Mouse (Mus musculus): ENCODE results near the gene Zfp385c.

The Zfp385c gene

GRCm38 (mm10) chr11:100628056-100628455 lies 64.2 kb downstream of the Zfp385c start:
- 86% methylated on average over 5 of the region's 5 CpGs for WGBS

GRCm38 (mm10) chr11:100626701-100627195 lies 65.5 kb downstream of the Zfp385c start:
- 29% methylated on average over 9 of the region's 9 CpGs for WGBS

GRCm38 (mm10) chr11:100625754-100626700 lies 66.2 kb downstream of the Zfp385c start:
- WGBS, result 92% methylated on average over 23 of the region's 23 CpGs

- 47% methylated on average over 5 of the region's 5 CpGs for WGBS
These were observed 68.4 kb downstream of the Zfp385c start for GRCm38 (mm10) chr11:100623867-100624266.

GRCm38 (mm10) chr11:100622714-100623113 lies 69.5 kb downstream of the Zfp385c start:
- WGBS, result under 1% methylated on average over 24 of the region's 24 CpGs

- 3% methylated on average over 11 of the region's 11 CpGs for WGBS
These were observed 72.3 kb downstream of the Zfp385c start, which contains the start of gene Dnajc7 for GRCm38 (mm10) chr11:100619982-100620381. TSS of gene Dnajc7 (minus strand) at chr11:100620168.

GRCm38 (mm10) chr11:100619485-100619975 lies 72.7 kb downstream of the Zfp385c start:
- under 1% methylated on average over 40 of the region's 40 CpGs for WGBS

- 2% methylated on average over 36 of the region's 36 CpGs for WGBS
These were observed 73.3 kb downstream of the Zfp385c start, which contains the start of gene Nkiras2 for GRCm38 (mm10) chr11:100618761-100619484. TSS of gene Nkiras2 (plus strand) at chr11:100619244.

GRCm38 (mm10) chr11:100617480-100617879 lies 74.8 kb downstream of the Zfp385c start:
- WGBS, result 73% methylated on average over 4 of the region's 4 CpGs

- 87% methylated on average over 7 of the region's 7 CpGs for WGBS
These were observed 75.4 kb downstream of the Zfp385c start for GRCm38 (mm10) chr11:100616836-100617235.

GRCm38 (mm10) chr11:100616332-100616731 lies 75.9 kb downstream of the Zfp385c start:
- WGBS, result 88% methylated on average over 5 of the region's 5 CpGs

- WGBS, result 41% methylated on average over 3 of the region's 3 CpGs
These were observed 79.0 kb downstream of the Zfp385c start for GRCm38 (mm10) chr11:100613241-100613640.

- 40% methylated on average over 6 of the region's 6 CpGs for WGBS
These were observed 80.6 kb downstream of the Zfp385c start for GRCm38 (mm10) chr11:100611627-100612026.

- WGBS, result 50% methylated on average over 9 of the region's 9 CpGs
These were observed 82.1 kb downstream of the Zfp385c start for GRCm38 (mm10) chr11:100609997-100610680.

- WGBS, result 57% methylated on average over 5 of the region's 5 CpGs
These were observed 82.8 kb downstream of the Zfp385c start for GRCm38 (mm10) chr11:100609355-100609996.

- 46% methylated on average over 4 of the region's 4 CpGs for WGBS
These were observed 83.5 kb downstream of the Zfp385c start for GRCm38 (mm10) chr11:100608796-100609195.

GRCm38 (mm10) chr11:100607121-100607520 lies 85.1 kb downstream of the Zfp385c start:
- 80% methylated on average over 6 of the region's 6 CpGs for WGBS

- 55% methylated on average over 10 of the region's 10 CpGs for WGBS
These were observed 86.8 kb downstream of the Zfp385c start for GRCm38 (mm10) chr11:100605451-100605850.

- 47% methylated on average over 4 of the region's 4 CpGs for WGBS
These were observed 87.8 kb downstream of the Zfp385c start for GRCm38 (mm10) chr11:100604321-100605005.

- WGBS, result 47% methylated on average over 8 of the region's 8 CpGs
These were observed 88.4 kb downstream of the Zfp385c start for GRCm38 (mm10) chr11:100603813-100604212.

Measured in cerebral cortex, adult 2 months (tissue).